Mouse (Mus musculus) bone marrow macrophage, adult 2 months (primary cell): ENCODE data around the gene Rbm26.

Experiments used
- CTCF ChIP-seq: IDR thresholded peaks from 2 replicates; pipeline ENCODE4 v1.5.1; 2012; ENCODE audit warnings: low read depth, mild to moderate bottlenecking, low read length, moderate library complexity
- POLR2A ChIP-seq: IDR thresholded peaks from 2 replicates; pipeline ENCODE4 v1.6.1; 2012; ENCODE audit warnings: mild to moderate bottlenecking, low read depth, low read length, borderline replicate concordance

- TF ChIP-seq CTCF, result no peak
- TF ChIP-seq POLR2A, result no peak
Observed at GRCm38 (mm10) chr14:105194682-105195081, 17.6 kb upstream of the Rbm26 start.
